Mouse (Mus musculus): Measurements from ENCODE around the gene Zc3h4. TPM values are rescaled to one million over a fixed set of nuclear protein-coding genes. Genes with fewer than 3 reads are reported as not detected.
A peak's percentile ranks its signal among the peaks of the same experiment; 100 is the strongest.

The Zc3h4 gene
- polyA plus RNA-seq, 1 experiment from 2014 or later, result 6.2 TPM

- no peaks in the 10 kb centered on the region for H3K36me3 ChIP-seq (ENCODE audit: control insufficient read depth, insufficient read depth, low read length)
- H3K27me3 ChIP-seq (ENCODE audit: control insufficient read depth, insufficient read depth, low read length), result no peaks in the 10 kb centered on the region
- ATAC-seq (ENCODE audit: low FRiP score, low TSS enrichment), result no peak
- 42% methylated on average over 3 of the region's 3 CpGs for WGBS
- no peaks in the 10 kb centered on the region for H3K9me3 ChIP-seq (ENCODE audit: control insufficient read depth, low read length)
- H3K27ac ChIP-seq (replicated peaks), result peak overlapping the region; percentile 100
- no peak for DNase-seq (ENCODE audit: low spot score)
- peak overlapping the region; percentile 100 for H3K9ac ChIP-seq (ENCODE audit: low read length)
- H3K4me2 ChIP-seq (replicated peaks; ENCODE audit: low read depth), result peak overlapping the region; percentile 64
- H3K4me1 ChIP-seq (replicated peaks; ENCODE audit: control insufficient read depth, insufficient read depth), result 0 out of 2 replicates have a peak, but pooled peaks cover 3% of the 10 kb centered on the region
- TF ChIP-seq CTCF (IDR thresholded peaks at IDR 0.05; ENCODE audit: low read depth), result peak; percentile 43
- TF ChIP-seq EP300 (optimal IDR thresholded peaks at IDR 0.05), result no peak
- H3K4me3 ChIP-seq (ENCODE audit: low read depth, low read length), result peak overlapping the region; percentile 98
Observed at GRCm38 (mm10) chr7:16398387-16399050, 2.2 kb upstream of the Zc3h4 start.

GRCm38 (mm10) chr7:16399098-16399819, 1.5 kb upstream of the Zc3h4 start:
- WGBS, result under 1% methylated on average over 31 of the region's 31 CpGs
- DNase-seq (ENCODE audit: low spot score), result peak; percentile 93
- TF ChIP-seq CTCF (IDR thresholded peaks at IDR 0.05; ENCODE audit: low read depth) (no peak), EP300 (optimal IDR thresholded peaks at IDR 0.05) (peak; percentile 64)

DNA sequence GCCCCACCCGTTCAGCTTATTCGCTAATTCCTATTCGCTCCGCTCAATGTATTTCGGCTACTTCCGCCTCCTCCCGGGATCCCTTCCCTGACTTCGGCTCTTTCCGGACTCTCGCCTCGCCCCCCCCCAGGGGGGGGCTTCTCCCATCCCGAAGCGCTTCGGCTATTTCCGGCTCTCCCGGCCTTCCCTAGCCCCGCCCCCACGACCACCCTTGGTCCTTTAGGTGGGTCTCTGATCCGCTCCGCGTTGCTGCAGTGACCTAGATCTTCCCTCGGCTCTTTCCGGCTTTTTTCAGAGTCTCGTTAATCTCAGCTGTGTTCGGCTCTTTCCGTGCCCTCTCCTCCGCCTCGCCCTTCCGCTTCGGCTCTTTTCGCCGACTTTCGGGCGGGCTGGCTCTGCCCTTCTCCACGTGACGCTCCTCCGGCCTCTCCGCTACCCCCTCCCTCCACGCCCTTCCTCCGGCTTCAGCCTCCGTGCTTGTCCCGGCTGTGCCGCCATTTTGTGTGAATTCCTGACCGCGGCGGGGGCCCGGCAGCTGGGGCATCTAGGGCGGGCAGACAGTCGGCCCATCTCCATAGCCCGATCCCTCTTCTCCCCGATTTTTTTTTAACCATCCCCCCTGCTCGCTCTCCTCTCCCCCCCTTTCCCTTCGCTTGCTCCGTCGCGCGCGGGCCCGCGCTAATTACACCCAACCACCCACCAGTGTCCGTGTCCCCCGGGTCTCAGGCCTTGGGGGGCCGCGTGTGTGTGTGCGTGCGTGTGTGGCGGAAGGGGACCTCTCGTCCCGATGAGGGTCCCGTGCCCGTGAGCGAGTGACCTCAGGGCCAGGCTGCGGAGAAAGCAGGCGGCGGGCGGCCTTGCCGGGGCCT, 656 bp upstream of the Zc3h4 start:
- TF ChIP-seq CTCF (IDR thresholded peaks at IDR 0.05; ENCODE audit: low read depth), result no peak
- H3K36me3 ChIP-seq (ENCODE audit: control insufficient read depth, insufficient read depth, low read length), result no peaks in the 10 kb centered on the region
- H3K4me2 ChIP-seq (replicated peaks; ENCODE audit: low read depth), result peak overlapping the region; percentile 64
- peak overlapping the region; percentile 100 for H3K27ac ChIP-seq (replicated peaks)
- H3K4me1 ChIP-seq (replicated peaks; ENCODE audit: control insufficient read depth, insufficient read depth), result peaks cover 4% of the 10 kb centered on the region
- WGBS, result under 1% methylated on average over 67 of the region's 77 CpGs
- ATAC-seq (ENCODE audit: low FRiP score, low TSS enrichment) (peak; percentile 94), DNase-seq (ENCODE audit: low spot score) (peak; percentile 98)
- H3K9ac ChIP-seq (ENCODE audit: low read length), result peak overlapping the region; percentile 100
- no peaks in the 10 kb centered on the region for H3K9me3 ChIP-seq (ENCODE audit: control insufficient read depth, low read length)
- no peaks in the 10 kb centered on the region for H3K27me3 ChIP-seq (ENCODE audit: control insufficient read depth, insufficient read depth, low read length)
- H3K4me3 ChIP-seq (ENCODE audit: low read depth, low read length), result peak overlapping the region; percentile 98

More at GRCm38 (mm10) chr7:16399098-16399819, 1.5 kb upstream of the Zc3h4 start:
- H3K27me3 ChIP-seq (ENCODE audit: control insufficient read depth, insufficient read depth, low read length), result no peaks in the 10 kb centered on the region
- H3K4me3 ChIP-seq (ENCODE audit: low read depth, low read length), result peak overlapping the region; percentile 98
- no peaks in the 10 kb centered on the region for H3K9me3 ChIP-seq (ENCODE audit: control insufficient read depth, low read length)
- H3K27ac ChIP-seq (replicated peaks), result peak overlapping the region; percentile 100
- ATAC-seq (ENCODE audit: low FRiP score, low TSS enrichment), result peak; percentile 79
- peaks cover 4% of the 10 kb centered on the region; the same call in 1 of the 2 replicates for H3K4me1 ChIP-seq (replicated peaks; ENCODE audit: control insufficient read depth, insufficient read depth)
- H3K9ac ChIP-seq (ENCODE audit: low read length), result peak overlapping the region; percentile 100
- H3K36me3 ChIP-seq (ENCODE audit: control insufficient read depth, insufficient read depth, low read length), result no peaks in the 10 kb centered on the region
- peak overlapping the region; percentile 64 for H3K4me2 ChIP-seq (replicated peaks; ENCODE audit: low read depth)

GRCm38 (mm10) chr7:16401991-16402431, 1.3 kb downstream of the Zc3h4 start:
- 0% methylated on average over 17 of the region's 17 CpGs for WGBS
- H3K4me3 ChIP-seq (ENCODE audit: low read depth, low read length), result peak overlapping the region; percentile 98
- DNase-seq (ENCODE audit: low spot score), result peak; percentile 64
- no peak for TF ChIP-seq EP300 (optimal IDR thresholded peaks at IDR 0.05)
- TF ChIP-seq CTCF (IDR thresholded peaks at IDR 0.05; ENCODE audit: low read depth), result no peak
- no peaks in the 10 kb centered on the region for H3K36me3 ChIP-seq (ENCODE audit: control insufficient read depth, insufficient read depth, low read length)
- ATAC-seq (ENCODE audit: low FRiP score, low TSS enrichment), result no peak
- H3K4me1 ChIP-seq (replicated peaks; ENCODE audit: control insufficient read depth, insufficient read depth), result peaks cover 6% of the 10 kb centered on the region
- H3K4me2 ChIP-seq (replicated peaks; ENCODE audit: low read depth), result peak overlapping the region; percentile 64
- H3K9ac ChIP-seq (ENCODE audit: low read length), result peak overlapping the region; percentile 100
- peak overlapping the region; percentile 100 for H3K27ac ChIP-seq (replicated peaks)
- H3K9me3 ChIP-seq (ENCODE audit: control insufficient read depth, low read length), result no peaks in the 10 kb centered on the region
- H3K27me3 ChIP-seq (ENCODE audit: control insufficient read depth, insufficient read depth, low read length), result no peaks in the 10 kb centered on the region

DNA sequence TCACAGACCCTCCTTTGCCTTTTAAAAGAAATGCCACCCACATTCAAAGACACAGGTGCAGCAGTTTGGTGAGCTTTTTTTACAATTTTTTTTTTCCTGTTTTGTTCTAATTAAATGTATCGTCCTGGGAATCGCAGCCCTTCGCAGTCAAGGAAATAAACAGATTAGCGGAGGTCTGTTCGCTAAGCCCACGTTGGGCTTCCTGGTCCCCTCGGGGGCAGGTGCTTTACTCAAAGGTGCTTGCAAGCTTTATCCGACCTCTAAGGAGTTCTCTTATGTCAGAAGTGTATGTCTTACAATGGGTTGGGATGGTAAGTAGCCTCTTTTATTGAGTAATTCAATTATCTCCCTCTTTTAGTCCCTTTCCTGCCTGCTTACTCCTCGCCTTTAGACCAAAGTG, 1.7 kb downstream of the Zc3h4 start:
- Histone ChIP-seq H3K4me1 (replicated peaks; ENCODE audit: control insufficient read depth, insufficient read depth) (peaks cover 6% of the 10 kb centered on the region), H3K9me3 (ENCODE audit: control insufficient read depth, low read length) (no peaks in the 10 kb centered on the region), H3K27me3 (ENCODE audit: control insufficient read depth, insufficient read depth, low read length) (no peaks in the 10 kb centered on the region), H3K9ac (ENCODE audit: low read length) (peak overlapping the region; percentile 100), H3K27ac (replicated peaks) (peak overlapping the region; percentile 100), H3K4me3 (ENCODE audit: low read depth, low read length) (peak overlapping the region; percentile 98), H3K36me3 (ENCODE audit: control insufficient read depth, insufficient read depth, low read length) (no peaks in the 10 kb centered on the region), H3K4me2 (replicated peaks; ENCODE audit: low read depth) (peak overlapping the region; percentile 64)
- DNase-seq (ENCODE audit: low spot score), result no peak
- 3% methylated on average over 9 of the region's 9 CpGs for WGBS
- TF ChIP-seq CTCF (IDR thresholded peaks at IDR 0.05; ENCODE audit: low read depth), result no peak
- no peak for TF ChIP-seq EP300 (optimal IDR thresholded peaks at IDR 0.05)
- ATAC-seq (ENCODE audit: low FRiP score, low TSS enrichment), result no peak

Measured in stomach, postnatal 0 days (tissue).